Mouse (Mus musculus) heart, embryonic 14.5 days (tissue): ENCODE results near the gene Phlda3. TPM values are rescaled to one million over a fixed set of nuclear protein-coding genes. Genes with fewer than 3 reads are reported as not detected.

Experiments
- polyA plus RNA-seq: library from polyadenylated mRNA; unstranded; fragments of >200 nt; fragmentation: Nextera tagmentation; extraction: Ambion mirVana; gene quantifications from 2 replicates; pipeline ENCODE4 v1.2.1, GENCODE M21; 2014

Phlda3 gene
- polyA plus RNA-seq, 1 experiment from 2014 or later: 77.2 TPM

Other genes starting within 250 kb of the Phlda3 start
- gene Nav1, start 158.8 kb upstream of the Phlda3 start, polyA plus RNA-seq: 28.0 and 33.6 TPM in 2 replicates
- gene Csrp1, start 46.1 kb upstream of the Phlda3 start, polyA plus RNA-seq: 133 and 220 TPM in 2 replicates
- gene Tnni1, start 13.3 kb downstream of the Phlda3 start, polyA plus RNA-seq: 5,020 and 5,035 TPM in 2 replicates
- gene Lad1, start 52.5 kb downstream of the Phlda3 start, polyA plus RNA-seq: 3.1 and 4.8 TPM in 2 replicates
- 7,347 and 7,875 TPM in 2 replicates for gene Tnnt2, start 70.2 kb downstream of the Phlda3 start, polyA plus RNA-seq
- gene Pkp1, start 153.1 kb downstream of the Phlda3 start, polyA plus RNA-seq: 0.04 and 0.08 TPM in 2 replicates
- gene Igfn1, start 240.2 kb downstream of the Phlda3 start, polyA plus RNA-seq: 0.08 TPM in 1 of 2 replicates, not detected in the other
- gene Tmem9, start 242.0 kb downstream of the Phlda3 start, polyA plus RNA-seq: 38.9 and 82.2 TPM in 2 replicates